Mouse (Mus musculus): Measurements from ENCODE around the gene Hrc.

Gene Hrc

GRCm38 (mm10) chr7:45335056-45335455, at the start of gene Hrc:
Gene Hrc, plus strand, starts transcription at chr7:45335290.
- no peak for DNase-seq (ENCODE audit: low read depth, low spot score)

DNA sequence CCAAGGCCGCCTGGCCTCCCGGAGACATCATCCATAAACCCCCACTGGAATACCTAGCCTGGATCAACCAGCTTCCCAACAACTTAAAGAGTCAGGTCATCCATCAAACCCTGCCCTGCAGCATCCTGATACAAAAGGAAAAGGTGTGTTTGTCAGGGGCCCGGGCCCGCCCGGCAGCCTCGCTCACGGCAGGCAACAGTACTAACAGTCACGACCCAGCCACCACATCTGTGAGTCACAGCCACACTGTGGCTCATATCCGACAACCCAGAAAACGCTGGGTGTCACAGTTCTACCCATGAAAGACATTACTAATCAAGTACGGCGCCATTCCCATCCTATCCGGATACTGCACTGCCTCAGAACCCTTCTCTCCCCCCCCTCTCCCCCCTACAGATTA, 48.6 kb upstream of the Hrc start:
- no peak for DNase-seq (ENCODE audit: low read depth, low spot score)

- DNase-seq (ENCODE audit: low read depth, low spot score), result no peak
Observed at GRCm38 (mm10) chr7:45296626-45297025, 38.5 kb upstream of the Hrc start.

DNA sequence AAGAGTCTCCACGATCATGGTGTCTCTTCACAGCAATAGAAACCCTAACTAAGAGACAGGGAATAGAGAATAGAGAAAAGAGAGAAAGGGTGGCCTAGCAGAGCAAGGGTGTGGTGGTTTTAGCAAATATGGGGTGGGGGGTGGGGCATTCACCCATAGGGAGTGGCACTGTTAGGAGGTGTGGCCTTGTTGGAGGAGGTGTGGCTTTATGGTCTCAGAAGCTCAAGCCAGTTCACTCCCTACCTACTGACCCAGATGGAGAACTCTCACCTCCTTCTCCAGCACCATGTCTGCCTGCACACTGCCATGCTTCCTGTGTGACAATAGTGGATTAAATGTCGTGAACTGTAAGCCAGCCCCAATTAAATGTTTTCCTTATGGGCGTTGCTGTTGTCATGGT, 37.5 kb upstream of the Hrc start:
- DNase-seq (ENCODE audit: low read depth, low spot score), result no peak

- DNase-seq (ENCODE audit: low read depth, low spot score), result no peak
Observed at GRCm38 (mm10) chr7:45299752-45300151, 35.3 kb upstream of the Hrc start.

DNA sequence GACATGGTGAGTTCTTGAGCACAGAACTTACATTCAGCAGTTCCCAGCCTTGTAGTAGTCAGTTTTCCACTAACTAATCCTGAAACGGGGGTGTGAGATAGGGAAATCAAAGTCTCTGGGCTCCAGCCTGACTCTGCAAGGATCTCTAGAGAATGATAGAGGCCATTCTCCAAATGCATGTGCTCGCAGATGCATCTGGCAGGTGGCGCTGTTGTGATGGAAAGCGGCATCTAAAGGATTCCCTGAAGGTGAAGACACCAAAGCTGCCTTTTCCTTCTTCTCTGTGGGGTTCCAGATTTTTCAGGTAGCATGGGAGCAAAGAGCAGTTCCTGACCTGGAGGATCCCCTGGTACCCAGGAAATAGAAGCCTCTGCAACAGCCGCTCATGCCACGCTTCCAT, 34.8 kb upstream of the Hrc start:
- no peak for DNase-seq (ENCODE audit: low read depth, low spot score)

DNA sequence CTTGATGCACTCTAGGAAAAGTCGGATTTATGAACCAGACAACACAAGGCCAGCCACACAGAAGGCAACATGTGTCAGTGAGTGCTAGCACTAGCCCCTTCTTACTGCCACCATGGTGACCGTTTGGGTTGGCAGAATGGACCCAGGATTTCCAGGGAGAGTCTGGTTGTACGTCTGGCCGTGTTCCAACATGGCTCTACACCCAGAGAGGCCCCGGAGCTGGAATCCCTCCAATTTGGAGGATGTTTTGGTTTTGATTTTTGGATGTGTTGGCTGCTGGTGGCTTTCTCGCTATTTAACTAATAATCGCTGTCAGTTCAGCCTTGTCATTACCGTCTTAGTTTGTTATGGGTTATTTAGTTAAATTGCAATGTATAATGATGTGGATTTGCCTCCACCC, 32.5 kb upstream of the Hrc start:
- no peak for DNase-seq (ENCODE audit: low read depth, low spot score)

DNA sequence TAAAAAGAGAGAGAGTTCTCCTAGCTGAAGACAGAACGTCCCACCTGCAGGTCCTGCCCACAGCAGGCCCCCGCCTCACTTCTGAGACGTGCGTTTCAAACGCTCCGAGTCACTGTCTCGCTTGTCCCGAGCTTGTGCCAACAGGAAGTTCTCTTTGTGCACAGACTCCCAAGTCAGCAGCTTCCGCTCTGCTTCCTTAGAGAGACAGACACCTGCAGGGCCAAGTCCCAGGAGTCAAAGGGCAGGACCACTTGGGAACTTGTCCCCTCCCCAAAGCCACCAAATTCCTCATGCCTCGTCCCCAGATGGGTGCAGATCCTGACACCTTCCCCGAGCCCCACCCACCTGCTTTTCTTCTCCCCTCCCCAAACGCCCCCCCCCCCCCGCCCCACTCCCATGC, 30.2 kb upstream of the Hrc start:
- no peak for DNase-seq (ENCODE audit: low read depth, low spot score)

DNA sequence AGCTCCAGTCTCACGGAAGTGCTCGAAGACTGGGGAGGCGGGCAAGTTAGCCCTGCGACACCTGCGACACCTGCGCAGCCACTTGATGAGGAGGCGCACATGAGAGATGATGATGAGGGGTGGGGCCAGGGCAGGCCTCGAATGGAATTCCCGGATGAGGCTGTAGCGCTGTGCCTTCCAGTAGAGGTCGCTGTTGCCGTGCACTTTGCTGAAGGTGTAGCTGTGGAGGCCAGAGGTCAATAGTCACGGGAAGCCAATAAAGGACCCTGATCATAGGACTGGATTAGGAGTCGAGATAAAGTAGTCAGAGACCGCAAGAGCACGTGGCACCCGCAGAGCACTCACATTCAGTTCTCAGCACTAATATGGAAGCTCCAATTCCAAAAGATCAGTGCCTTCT, 29.8 kb upstream of the Hrc start:
- DNase-seq (ENCODE audit: low read depth, low spot score), result peak; percentile 37

DNA sequence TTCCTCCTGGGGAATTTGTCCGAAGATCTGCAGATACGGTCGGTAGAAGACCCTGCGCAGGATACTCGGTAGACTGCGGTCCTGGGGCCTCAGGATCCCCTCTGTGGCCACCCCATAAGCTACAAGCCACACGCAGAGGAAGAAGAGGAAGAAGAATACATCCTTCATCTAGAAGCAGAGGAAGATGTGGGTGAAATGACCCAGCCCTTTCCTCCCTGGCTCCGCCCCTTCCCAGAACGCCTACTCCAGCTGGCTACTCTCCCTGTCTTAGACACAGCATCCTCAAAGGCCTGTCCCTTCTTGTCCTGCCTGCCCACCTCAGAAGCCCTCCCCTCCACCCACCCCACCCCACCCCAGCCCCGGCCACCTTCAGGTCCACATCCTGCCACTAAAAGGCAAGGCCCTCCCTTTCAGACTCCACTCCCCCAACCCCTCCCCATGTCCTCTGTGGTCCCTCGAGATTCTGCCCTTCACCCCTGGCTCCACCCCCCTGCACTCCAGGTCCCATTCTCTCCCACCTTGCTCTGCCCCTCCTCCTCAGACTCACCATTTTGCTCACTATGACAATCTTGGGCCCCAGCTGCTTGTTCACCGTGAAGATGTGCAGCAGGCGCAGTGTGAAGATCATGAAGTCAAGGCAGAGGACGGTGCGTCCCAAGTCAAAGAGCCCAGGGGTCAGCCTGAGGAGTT, 26.4 kb upstream of the Hrc start:
- DNase-seq (ENCODE audit: low read depth, low spot score), result no peak

GRCm38 (mm10) chr7:45309455-45309854, 25.6 kb upstream of the Hrc start:
- peak; percentile 36 for DNase-seq (ENCODE audit: low read depth, low spot score)

GRCm38 (mm10) chr7:45312023-45312422, 23.1 kb upstream of the Hrc start:
- DNase-seq (ENCODE audit: low read depth, low spot score), result no peak

DNA sequence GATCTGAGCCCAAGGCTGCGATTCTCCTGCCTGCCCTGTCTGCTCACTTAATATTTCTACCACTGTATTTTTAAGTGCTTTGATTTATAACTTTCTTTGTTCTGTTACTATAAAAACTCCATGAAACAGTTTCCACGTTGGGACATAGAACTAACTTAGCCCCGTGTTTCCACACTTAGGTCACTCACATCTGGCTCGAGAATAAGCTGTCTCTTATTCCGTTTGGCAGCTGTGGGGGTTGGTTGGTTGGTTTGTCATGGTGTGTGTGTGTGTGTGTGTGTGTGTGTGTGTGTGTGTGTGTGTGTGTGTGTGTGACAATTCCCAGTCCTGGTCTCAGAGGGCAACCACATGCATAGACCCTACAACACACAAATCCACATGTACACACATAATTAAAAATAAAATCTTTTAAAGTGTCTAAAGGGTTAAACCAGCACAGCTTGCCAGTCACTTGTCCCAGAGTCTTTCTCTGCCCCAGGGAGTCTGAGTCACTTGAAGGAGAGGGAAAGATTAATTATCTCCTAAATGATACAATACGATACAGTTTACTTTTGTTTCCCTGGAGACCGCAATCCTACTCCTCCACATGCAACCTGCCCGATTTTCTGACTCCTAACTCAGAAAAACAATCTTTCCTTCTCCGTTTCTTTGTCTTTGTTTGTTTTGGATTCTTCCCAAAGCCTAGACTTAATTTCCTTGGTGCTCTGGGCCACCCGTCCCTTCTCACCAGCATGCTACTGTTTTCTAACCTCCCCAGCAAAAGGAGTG, 22.2 kb upstream of the Hrc start:
- no peak for DNase-seq (ENCODE audit: low read depth, low spot score)

GRCm38 (mm10) chr7:45313495-45313894, 21.6 kb upstream of the Hrc start:
- DNase-seq (ENCODE audit: low read depth, low spot score), result no peak

GRCm38 (mm10) chr7:45315182-45315701, 19.8 kb upstream of the Hrc start:
- DNase-seq (ENCODE audit: low read depth, low spot score), result no peak

DNA sequence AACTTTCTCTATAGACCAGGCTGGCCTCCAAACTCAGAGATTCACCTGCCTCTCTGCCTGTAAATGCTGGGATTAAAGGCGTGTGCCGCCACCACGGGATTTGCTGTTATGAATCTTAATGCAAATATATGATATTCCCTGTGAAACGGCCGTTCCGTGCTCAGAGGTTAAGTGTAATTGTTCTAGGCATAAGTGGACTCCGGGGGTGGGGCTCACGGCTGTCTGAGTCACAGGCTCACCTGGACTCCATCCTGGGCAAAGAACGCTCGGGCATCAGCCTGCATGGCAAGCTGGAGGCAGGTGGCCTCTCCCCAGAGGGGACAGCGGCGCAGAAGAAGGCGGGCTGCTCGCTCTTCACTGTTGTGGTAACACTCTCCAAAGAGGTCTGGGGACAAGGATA, 18.6 kb upstream of the Hrc start:
- no peak for DNase-seq (ENCODE audit: low read depth, low spot score)

- DNase-seq (ENCODE audit: low read depth, low spot score), result no peak
Observed at GRCm38 (mm10) chr7:45322245-45322644, 12.8 kb upstream of the Hrc start.

- no peak for DNase-seq (ENCODE audit: low read depth, low spot score)
Observed at GRCm38 (mm10) chr7:45323069-45323468, 12.0 kb upstream of the Hrc start.

GRCm38 (mm10) chr7:45325800-45326199, 9.3 kb upstream of the Hrc start:
- DNase-seq (ENCODE audit: low read depth, low spot score), result no peak

- no peak for DNase-seq (ENCODE audit: low read depth, low spot score)
Observed at GRCm38 (mm10) chr7:45328841-45329475, 6.1 kb upstream of the Hrc start.

DNA sequence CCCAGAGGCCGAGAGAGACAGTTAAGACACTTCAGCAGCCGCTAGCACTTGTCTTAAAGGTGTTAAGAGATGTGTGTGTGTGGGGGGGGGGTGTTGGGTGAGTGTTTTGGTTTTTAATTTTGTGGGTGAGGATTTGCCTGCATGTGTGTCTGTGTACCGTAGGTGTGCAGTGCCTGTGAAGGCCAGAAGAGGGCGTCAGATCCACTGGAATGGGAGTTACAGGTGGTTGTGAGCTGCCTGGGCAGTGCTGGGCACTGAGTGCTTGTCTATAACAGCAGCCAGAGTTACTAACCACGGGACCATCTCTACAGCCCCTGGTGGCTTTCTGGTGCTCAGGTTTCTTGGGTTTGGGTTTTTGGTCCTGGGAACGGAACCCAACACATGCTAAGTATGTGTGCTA, 3.6 kb upstream of the Hrc start:
- DNase-seq (ENCODE audit: low read depth, low spot score), result no peak

DNA sequence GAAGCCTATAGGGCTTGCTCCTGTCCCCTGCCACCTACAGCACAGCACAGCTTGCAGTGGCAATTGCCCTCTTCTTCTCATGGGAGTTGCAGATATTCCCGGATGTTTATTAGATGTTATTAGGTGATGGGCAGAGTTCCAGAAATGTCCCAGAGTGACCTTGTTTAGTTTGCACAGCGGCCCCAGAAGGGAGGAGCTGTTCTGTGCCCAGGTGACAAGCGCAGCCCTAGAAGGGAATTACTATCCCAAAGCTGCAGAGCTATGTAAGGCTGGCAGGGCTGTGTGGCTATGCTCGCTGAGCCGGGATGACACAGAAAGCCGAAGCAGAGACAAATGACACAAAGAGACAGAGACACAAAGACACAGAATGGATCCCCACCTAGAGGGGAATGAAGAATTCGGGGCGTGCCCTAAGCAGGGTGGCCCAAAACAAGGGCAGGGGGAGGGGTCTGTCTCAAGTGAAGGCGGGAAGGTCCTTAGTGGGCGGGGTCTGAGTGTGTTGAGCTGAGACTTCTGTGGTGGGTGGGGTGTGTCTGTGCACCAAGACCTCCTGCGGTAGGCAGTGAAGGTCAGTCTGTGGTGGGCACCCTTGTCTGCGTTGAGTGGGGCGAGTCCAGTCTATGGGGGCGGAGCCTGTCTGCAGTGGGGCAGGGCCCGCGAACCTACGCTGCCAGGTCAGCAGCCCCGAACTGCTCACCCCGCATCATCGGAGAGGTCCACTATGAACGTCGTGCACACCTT, 2.2 kb upstream of the Hrc start:
- DNase-seq (ENCODE audit: low read depth, low spot score), result no peak
